Comparison of ENCODE assay signal across 7 mouse cellular contexts in the genomic region with DNA sequence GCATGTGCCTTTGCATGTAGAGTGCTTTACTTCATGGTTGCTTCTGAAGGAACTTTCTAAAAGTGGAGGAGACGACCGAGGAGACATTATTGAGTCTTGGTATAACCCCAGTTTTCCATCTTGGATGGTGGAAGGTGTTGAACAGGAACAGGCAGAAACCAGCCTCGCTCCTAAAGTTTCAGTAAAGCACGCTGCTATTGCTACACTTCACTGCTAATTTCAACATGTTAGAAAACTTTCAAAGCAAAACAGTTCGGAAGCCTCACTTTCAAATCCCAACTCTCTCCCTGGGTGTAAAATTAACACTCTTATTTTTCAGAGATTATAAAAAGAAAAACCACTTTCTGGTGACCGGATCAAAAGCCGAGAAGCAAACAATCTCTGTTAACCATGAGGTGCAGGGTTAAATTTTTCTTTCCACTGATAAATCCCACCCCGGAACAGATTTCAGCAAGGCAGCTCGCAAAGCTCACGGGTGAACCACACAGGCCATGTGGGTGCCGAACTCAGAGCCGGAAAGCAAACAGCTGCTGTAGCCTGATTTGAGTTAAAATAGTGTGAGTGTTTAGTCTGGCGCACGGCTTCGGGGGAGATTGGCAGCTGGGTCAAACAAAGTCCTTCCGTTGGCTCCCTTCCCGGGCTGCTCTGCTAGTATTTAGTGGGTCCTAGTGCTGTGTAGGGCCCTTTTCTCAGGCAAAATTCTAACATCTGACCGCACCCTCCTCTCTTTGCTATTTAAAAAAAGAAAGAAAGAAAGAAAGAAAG.
A peak's percentile ranks its signal among the peaks of the same experiment; 100 is the strongest.
DNase-seq lines count a peak whose midpoint lies in the region; ATAC-seq and TF ChIP-seq lines count a peak whose summit lies in the region.

No protein-coding gene starts in this region.

- H3K27me3 ChIP-seq in forebrain, embryonic 12.5 days, result no peaks in the 10 kb centered on the region
- no peaks in the 10 kb centered on the region for H3K27me3 ChIP-seq in heart, embryonic 14.5 days (ENCODE audit: control insufficient read depth, insufficient read depth, low read length)
- H3K27me3 ChIP-seq in kidney, postnatal 0 days (ENCODE audit: insufficient read depth, low read length), result no peaks in the 10 kb centered on the region
- no peaks in the 10 kb centered on the region for H3K27me3 ChIP-seq in limb, embryonic 15.5 days
- H3K27me3 ChIP-seq in midbrain, embryonic 16.5 days (ENCODE audit: control insufficient read depth, insufficient read depth, low read depth, low read length), result no peaks in the 10 kb centered on the region
- H3K27me3 ChIP-seq in stomach, embryonic 16.5 days (ENCODE audit: control insufficient read depth, insufficient read depth, low read length), result no peaks in the 10 kb centered on the region

- H3K36me3 ChIP-seq in forebrain, embryonic 12.5 days (replicated peaks), result no peaks in the 10 kb centered on the region
- H3K36me3 ChIP-seq in heart, embryonic 14.5 days (ENCODE audit: control insufficient read depth, insufficient read depth, low read length), result no peaks in the 10 kb centered on the region
- H3K36me3 ChIP-seq in kidney, postnatal 0 days (ENCODE audit: insufficient read depth, low read length), result no peaks in the 10 kb centered on the region
- no peaks in the 10 kb centered on the region for H3K36me3 ChIP-seq in limb, embryonic 15.5 days
- H3K36me3 ChIP-seq in midbrain, embryonic 16.5 days (ENCODE audit: control insufficient read depth, insufficient read depth, low read length), result no peaks in the 10 kb centered on the region
- no peaks in the 10 kb centered on the region for H3K36me3 ChIP-seq in stomach, embryonic 16.5 days (ENCODE audit: control insufficient read depth, insufficient read depth, low read length)

- peak; percentile 90 for ATAC-seq in forebrain, embryonic 12.5 days (ENCODE audit: low FRiP score)
- ATAC-seq in heart, embryonic 14.5 days (ENCODE audit: insufficient number of reproducible peaks, insufficient read depth, low FRiP score, low read depth), result peak; percentile 94
- peak; percentile 87; the same call in 1 of the 2 replicates for ATAC-seq in kidney, postnatal 0 days (replicated peaks; ENCODE audit: low FRiP score, low read depth)
- ATAC-seq in limb, embryonic 15.5 days (ENCODE audit: insufficient number of reproducible peaks, low FRiP score, low TSS enrichment, low read depth), result peak; percentile 88
- peak; percentile 92 for ATAC-seq in midbrain, embryonic 16.5 days
- ATAC-seq in stomach, embryonic 16.5 days (ENCODE audit: insufficient read depth, low FRiP score), result peak; percentile 96

- H3K4me3 ChIP-seq in forebrain, embryonic 12.5 days (replicated peaks), result 0 out of 2 replicates have a peak overlapping the region, but pooled peaks have one; percentile 1
- H3K4me3 ChIP-seq in heart, embryonic 14.5 days (ENCODE audit: control insufficient read depth in 1 of 2, insufficient read depth in 1 of 2, low read depth in 1 of 2, low read length in 2 of 2), result peak overlapping the region; percentile 22 to 52
- peak overlapping the region; percentile 30 for H3K4me3 ChIP-seq in kidney, postnatal 0 days (replicated peaks; ENCODE audit: low read depth, low read length)
- H3K4me3 ChIP-seq in limb, embryonic 15.5 days, result peak overlapping the region; percentile 37
- peak overlapping the region; percentile 18 for H3K4me3 ChIP-seq in midbrain, embryonic 16.5 days (ENCODE audit: low read depth, low read length)
- peak overlapping the region; percentile 58 for H3K4me3 ChIP-seq in stomach, embryonic 16.5 days (replicated peaks; ENCODE audit: low read length)

- peak overlapping the region; percentile 53 for H3K4me2 ChIP-seq in forebrain, embryonic 12.5 days
- H3K4me2 ChIP-seq in heart, embryonic 14.5 days (ENCODE audit: low read length), result peak overlapping the region; percentile 67
- H3K4me2 ChIP-seq in kidney, postnatal 0 days (ENCODE audit: low read length), result peak overlapping the region; percentile 48
- peak overlapping the region; percentile 44 for H3K4me2 ChIP-seq in limb, embryonic 15.5 days
- peak overlapping the region; percentile 50 for H3K4me2 ChIP-seq in midbrain, embryonic 16.5 days (ENCODE audit: low read length)
- peak overlapping the region; percentile 61 for H3K4me2 ChIP-seq in stomach, embryonic 16.5 days (ENCODE audit: low read depth, low read length)

- 32% methylated on average over 18 of the region's 18 CpGs for WGBS in forebrain, embryonic 12.5 days
- WGBS in heart, embryonic 14.5 days, result 21% methylated on average over 18 of the region's 18 CpGs
- WGBS in kidney, postnatal 0 days, result 28% methylated on average over 18 of the region's 18 CpGs
- whole genome bisulfite sequencing in limb, embryonic 15.5 days, result 17% methylated on average over 18 of the region's 18 CpGs
- WGBS in midbrain, embryonic 16.5 days, result 32% methylated on average over 18 of the region's 18 CpGs
- WGBS in stomach, embryonic 16.5 days, result 18% methylated on average over 18 of the region's 18 CpGs

- peaks cover 17% of the 10 kb centered on the region for H3K4me1 ChIP-seq in forebrain, embryonic 12.5 days
- peaks cover 0 to 17% of the 10 kb centered on the region in 2 experiments; a peak in 3 of 4 replicates for H3K4me1 ChIP-seq in heart, embryonic 14.5 days (ENCODE audit: control insufficient read depth in 2 of 2, insufficient read depth in 2 of 2, low read length in 2 of 2)
- 0 out of 2 replicates have a peak, but pooled peaks cover 3% of the 10 kb centered on the region for H3K4me1 ChIP-seq in kidney, postnatal 0 days (replicated peaks; ENCODE audit: insufficient read depth, low read length)
- H3K4me1 ChIP-seq in limb, embryonic 15.5 days, result peaks cover 11% of the 10 kb centered on the region
- H3K4me1 ChIP-seq in midbrain, embryonic 16.5 days (ENCODE audit: control insufficient read depth, insufficient read depth, low read length), result peaks cover 11% of the 10 kb centered on the region
- H3K4me1 ChIP-seq in stomach, embryonic 16.5 days (ENCODE audit: control insufficient read depth, insufficient read depth, low read length), result peaks cover 3% of the 10 kb centered on the region; the same call in 1 of the 2 replicates

- TF ChIP-seq CTCF in kidney, postnatal 0 days (IDR thresholded peaks at IDR 0.05; ENCODE audit: low read depth), result no peak

- H3K27ac ChIP-seq in forebrain, embryonic 12.5 days, result peak overlapping the region; percentile 95
- peak overlapping the region; percentile 93 to 97 for H3K27ac ChIP-seq in heart, embryonic 14.5 days (replicated peaks in 1 of 2; ENCODE audit: control insufficient read depth in 1 of 2, insufficient read depth in 1 of 2, low read depth in 2 of 2, low read length in 2 of 2)
- H3K27ac ChIP-seq in kidney, postnatal 0 days, result peak overlapping the region; percentile 77
- H3K27ac ChIP-seq in limb, embryonic 15.5 days, result peak overlapping the region; percentile 93
- peak overlapping the region; percentile 87 for H3K27ac ChIP-seq in midbrain, embryonic 16.5 days (ENCODE audit: low read length)
- H3K27ac ChIP-seq in stomach, embryonic 16.5 days (ENCODE audit: low read length), result peak overlapping the region; percentile 97

- peak; percentile 27 for DNase-seq in cerebellum, adult 11-12 months
- peak; percentile 94 for DNase-seq in kidney, postnatal 0 days (ENCODE audit: low spot score)

- H3K9ac ChIP-seq in forebrain, embryonic 12.5 days, result no peak overlapping the region
- H3K9ac ChIP-seq in heart, embryonic 14.5 days (ENCODE audit: low read length), result peak overlapping the region; percentile 78
- no peak overlapping the region for H3K9ac ChIP-seq in kidney, postnatal 0 days (ENCODE audit: low read depth, low read length)
- H3K9ac ChIP-seq in limb, embryonic 15.5 days, result no peak overlapping the region
- H3K9ac ChIP-seq in midbrain, embryonic 16.5 days (ENCODE audit: low read depth, low read length), result peak overlapping the region; percentile 31; the same call in 1 of the 2 replicates
- peak overlapping the region; percentile 52; the same call in 1 of the 2 replicates for H3K9ac ChIP-seq in stomach, embryonic 16.5 days (ENCODE audit: low read length)

- no peaks in the 10 kb centered on the region for H3K9me3 ChIP-seq in forebrain, embryonic 12.5 days
- H3K9me3 ChIP-seq in heart, embryonic 14.5 days (ENCODE audit: control insufficient read depth, low read length), result no peaks in the 10 kb centered on the region
- H3K9me3 ChIP-seq in kidney, postnatal 0 days (replicated peaks; ENCODE audit: low read length), result no peaks in the 10 kb centered on the region
- H3K9me3 ChIP-seq in limb, embryonic 15.5 days, result no peaks in the 10 kb centered on the region
- no peaks in the 10 kb centered on the region for H3K9me3 ChIP-seq in midbrain, embryonic 16.5 days (replicated peaks; ENCODE audit: control insufficient read depth, low read length, poor library complexity, severe bottlenecking)
- H3K9me3 ChIP-seq in stomach, embryonic 16.5 days (replicated peaks; ENCODE audit: control insufficient read depth, low read length), result no peaks in the 10 kb centered on the region

Comparison
In these comparisons a context has a peak if more than half of its experiments do, and no peak if none do; other contexts are left out.
1. Peak in every context shown above with its lines: DNase-seq, ATAC-seq, H3K4me3 ChIP-seq and H3K27ac ChIP-seq.
2. H3K4me3 ChIP-seq: peak in every context shown above with its lines; median percentile 58 in stomach, embryonic 16.5 days; 37 in heart, embryonic 14.5 days; 37 in limb, embryonic 15.5 days; 30 in kidney, postnatal 0 days; 18 in midbrain, embryonic 16.5 days; 1 in forebrain, embryonic 12.5 days.
3. H3K9ac ChIP-seq: peak in heart, embryonic 14.5 days (single experiment), midbrain, embryonic 16.5 days (single experiment) and stomach, embryonic 16.5 days (single experiment); none in forebrain, embryonic 12.5 days (single experiment), kidney, postnatal 0 days (single experiment) and limb, embryonic 15.5 days (single experiment).